Mouse (Mus musculus): ENCODE measurements around the gene Hist1h2be. TPM values are rescaled to one million over a fixed set of nuclear protein-coding genes. Genes with fewer than 3 reads are reported as not detected.
A peak's percentile ranks its signal among the peaks of the same experiment; 100 is the strongest.
"Not testable (repeated sequence)": the region's sequence is repeated elsewhere in the genome, so short reads cannot be mapped to it uniquely, and the experiment has no call there.

Hist1h2be gene
- polyA plus RNA-seq, 1 experiment from 2014 or later = 1.7 TPM

DNA sequence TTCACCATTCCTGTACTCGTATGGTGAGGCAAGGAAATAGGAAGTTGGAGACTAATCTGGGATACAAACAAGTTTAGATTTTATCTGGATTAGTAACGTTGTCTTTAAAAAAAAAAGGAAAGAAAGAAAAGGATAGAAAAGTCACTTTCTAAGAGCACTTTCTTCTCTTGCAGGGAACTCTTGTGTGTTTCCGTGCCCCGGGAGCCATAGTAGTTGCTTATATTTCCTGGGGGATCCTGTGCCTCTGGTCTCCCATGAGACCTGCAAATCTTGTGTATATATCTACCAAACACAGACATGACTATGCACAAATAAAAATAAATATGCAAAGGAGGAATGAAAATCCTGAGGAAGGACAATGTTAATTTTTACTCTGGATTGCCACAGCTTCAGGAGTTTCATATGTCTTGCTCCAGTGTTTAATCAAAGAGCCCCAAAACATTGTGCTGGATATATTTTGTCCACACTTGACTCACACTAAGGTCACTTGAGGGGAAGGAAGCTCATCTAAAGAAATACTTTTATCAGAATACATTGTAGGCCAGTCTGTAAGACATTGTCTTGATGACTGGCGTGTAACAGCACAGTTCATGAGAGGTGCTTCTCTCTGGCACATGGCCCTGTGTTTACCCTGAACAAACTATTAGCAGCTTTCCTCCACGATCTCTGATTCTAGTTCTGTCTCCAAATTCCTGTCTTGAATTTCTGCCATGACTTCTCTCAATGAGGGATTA is 43.9 kb downstream of the Hist1h2be start:
- no peaks in the 10 kb centered on the region for H3K27me3 ChIP-seq
- H3K4me3 ChIP-seq = peak overlapping the region; percentile 47
- peak overlapping the region; percentile 77 for H3K27ac ChIP-seq
- WGBS = 52% methylated on average over 6 of the region's 6 CpGs
- no peaks in the 10 kb centered on the region for H3K36me3 ChIP-seq
- peaks cover 37% of the 10 kb centered on the region for H3K4me1 ChIP-seq (replicated peaks)
- H3K9me3 ChIP-seq (replicated peaks) = no peaks in the 10 kb centered on the region
- H3K4me2 ChIP-seq = peak overlapping the region; percentile 73
- H3K9ac ChIP-seq = peak overlapping the region; percentile 61; the same call in 1 of the 2 replicates
- ATAC-seq (replicated peaks; ENCODE audit: insufficient number of reproducible peaks, insufficient read depth, low FRiP score, low read depth) = no peak

DNA sequence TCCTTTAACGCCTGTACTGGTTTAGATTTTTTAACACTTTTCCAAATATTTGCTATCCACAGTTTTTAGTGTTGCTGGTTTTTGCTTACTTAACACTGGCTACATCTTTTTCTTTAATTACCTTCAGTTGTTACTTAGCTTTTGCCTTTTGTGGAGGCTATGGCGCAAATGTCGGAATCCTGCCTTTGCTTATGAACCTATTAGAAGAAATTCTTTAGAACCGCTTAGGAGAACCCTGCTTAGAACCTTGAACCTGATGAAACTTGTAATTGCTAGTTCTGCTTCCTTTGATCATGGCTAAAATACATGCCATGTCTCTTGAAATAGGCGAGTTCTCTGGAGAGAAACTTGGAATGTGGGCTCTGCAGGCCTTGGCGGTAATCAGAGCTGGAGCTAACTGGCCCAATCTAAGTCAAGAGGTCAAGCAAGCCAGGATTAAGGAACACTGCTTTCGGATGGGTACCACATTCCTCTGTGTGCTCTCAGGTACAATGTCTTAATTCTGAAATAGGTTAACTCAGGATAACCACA is 44.5 kb downstream of the Hist1h2be start:
- Histone ChIP-seq H3K9ac (peak overlapping the region; percentile 61), H3K4me1 (replicated peaks) (peaks cover 38% of the 10 kb centered on the region), H3K9me3 (replicated peaks) (no peaks in the 10 kb centered on the region), H3K27me3 (no peaks in the 10 kb centered on the region), H3K36me3 (no peaks in the 10 kb centered on the region), H3K27ac (peak overlapping the region; percentile 77), H3K4me3 (peak overlapping the region; percentile 47), H3K4me2 (peak overlapping the region; percentile 73)
- 22% methylated on average over 7 of the region's 7 CpGs for WGBS
- ATAC-seq (replicated peaks; ENCODE audit: insufficient number of reproducible peaks, insufficient read depth, low FRiP score, low read depth) = no peak

DNA sequence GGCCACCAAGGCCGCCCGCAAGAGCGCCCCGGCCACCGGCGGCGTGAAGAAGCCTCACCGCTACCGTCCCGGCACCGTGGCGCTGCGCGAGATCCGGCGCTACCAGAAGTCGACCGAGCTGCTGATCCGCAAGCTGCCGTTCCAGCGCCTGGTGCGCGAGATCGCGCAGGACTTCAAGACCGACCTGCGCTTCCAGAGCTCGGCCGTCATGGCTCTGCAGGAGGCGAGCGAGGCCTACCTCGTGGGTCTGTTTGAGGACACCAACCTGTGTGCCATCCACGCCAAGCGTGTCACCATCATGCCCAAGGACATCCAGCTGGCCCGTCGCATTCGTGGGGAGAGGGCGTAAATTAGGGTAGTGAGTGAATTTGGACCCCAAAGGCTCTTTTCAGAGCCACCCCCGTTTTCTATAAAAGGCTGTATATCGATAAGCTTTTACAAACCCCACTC is 45.0 kb downstream of the Hist1h2be start:
- H3K9ac ChIP-seq = peak overlapping the region; percentile 61
- ATAC-seq (replicated peaks; ENCODE audit: insufficient number of reproducible peaks, insufficient read depth, low FRiP score, low read depth); H3K36me3 ChIP-seq; H3K9me3 ChIP-seq (replicated peaks); H3K27me3 ChIP-seq: not testable (repeated sequence)
- H3K27ac ChIP-seq = peak overlapping the region; percentile 77
- 2% methylated on average over 11 of the region's 40 CpGs for WGBS
- H3K4me2 ChIP-seq = peak overlapping the region; percentile 73
- peak overlapping the region; percentile 47 for H3K4me3 ChIP-seq
- peaks cover 35% of the 10 kb centered on the region for H3K4me1 ChIP-seq (replicated peaks)

DNA sequence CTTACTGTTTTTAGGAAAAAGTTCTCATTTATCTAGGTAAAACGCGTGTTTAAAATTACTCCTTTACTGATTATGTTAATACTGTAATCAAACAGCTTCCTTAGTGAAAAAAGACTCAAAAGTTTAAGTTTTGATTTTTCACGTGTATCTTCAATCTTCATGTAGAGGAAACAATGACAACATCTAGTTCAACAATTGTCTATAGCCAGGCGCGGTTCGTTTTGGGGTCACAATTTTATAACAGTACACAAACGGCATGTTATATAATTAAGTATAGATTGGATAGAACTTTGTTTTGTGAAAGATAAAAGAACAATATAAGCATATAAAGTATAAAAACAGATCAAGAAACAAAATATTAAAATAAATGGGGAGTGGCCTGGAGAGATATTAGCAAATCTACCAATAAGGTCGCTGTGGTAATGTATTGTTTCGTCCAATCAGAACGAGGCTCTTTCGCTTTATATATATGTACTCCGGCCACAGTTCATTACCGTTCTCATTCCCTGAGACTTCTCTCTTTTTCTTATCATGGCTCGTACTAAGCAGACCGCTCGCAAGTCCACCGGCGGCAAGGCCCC is 45.6 kb downstream of the Hist1h2be start, which contains the start of gene Hist1h3d:
TSS of gene Hist1h3d (plus strand) at position 493 of the 581 bp plus-strand sequence.
- no peaks in the 10 kb centered on the region for H3K9me3 ChIP-seq (replicated peaks)
- 1% methylated on average over 18 of the region's 18 CpGs for WGBS

DNA sequence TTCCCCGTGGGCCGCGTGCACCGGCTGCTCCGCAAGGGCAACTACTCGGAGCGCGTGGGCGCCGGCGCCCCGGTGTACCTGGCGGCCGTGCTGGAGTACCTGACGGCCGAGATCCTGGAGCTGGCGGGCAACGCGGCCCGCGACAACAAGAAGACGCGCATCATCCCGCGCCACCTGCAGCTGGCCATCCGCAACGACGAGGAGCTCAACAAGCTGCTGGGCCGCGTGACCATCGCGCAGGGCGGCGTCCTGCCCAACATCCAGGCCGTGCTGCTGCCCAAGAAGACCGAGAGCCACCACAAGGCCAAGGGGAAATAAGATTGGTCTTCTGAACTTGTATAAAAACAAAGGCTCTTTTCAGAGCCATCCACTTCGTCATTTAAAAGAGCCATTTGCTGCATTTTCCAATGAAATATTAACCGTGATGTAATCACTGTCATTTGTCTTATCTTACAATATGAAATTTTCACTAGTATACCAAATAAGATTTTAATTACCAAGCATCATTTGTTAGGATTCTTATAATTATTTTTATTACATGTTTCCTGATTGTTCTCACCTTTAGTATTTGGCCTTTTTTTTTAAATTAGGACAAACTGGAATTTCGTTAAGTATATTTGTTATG is 46.3 kb downstream of the Hist1h2be start:
- WGBS = 1% methylated on average over 14 of the region's 39 CpGs
- Histone ChIP-seq H3K4me3 (peak overlapping the region; percentile 54), H3K27ac (peak overlapping the region; percentile 97), H3K4me1 (replicated peaks) (peaks cover 38% of the 10 kb centered on the region), H3K4me2 (peak overlapping the region; percentile 73)
- not testable (repeated sequence) for H3K36me3 ChIP-seq; H3K9me3 ChIP-seq (replicated peaks); H3K9ac ChIP-seq; H3K27me3 ChIP-seq; ATAC-seq (replicated peaks; ENCODE audit: insufficient number of reproducible peaks, insufficient read depth, low FRiP score, low read depth)

More for the DNA sequence above, 45.6 kb downstream of the Hist1h2be start, which contains the start of gene Hist1h3d:
- H3K9ac ChIP-seq = peak within 1 kb of the TSS; percentile 61
- peak within 1 kb of the TSS; percentile 79 for H3K27ac ChIP-seq
- H3K36me3 ChIP-seq = no peaks in the 10 kb centered on the region
- ATAC-seq (replicated peaks; ENCODE audit: insufficient number of reproducible peaks, insufficient read depth, low FRiP score, low read depth) = peak; percentile 53; the same call in 1 of the 2 replicates
- H3K27me3 ChIP-seq = no peaks in the 10 kb centered on the region
- peak within 1 kb of the TSS; percentile 47 for H3K4me3 ChIP-seq
- peaks cover 33% of the 10 kb centered on the region for H3K4me1 ChIP-seq (replicated peaks)
- H3K4me2 ChIP-seq = peak within 1 kb of the TSS; percentile 73

DNA sequence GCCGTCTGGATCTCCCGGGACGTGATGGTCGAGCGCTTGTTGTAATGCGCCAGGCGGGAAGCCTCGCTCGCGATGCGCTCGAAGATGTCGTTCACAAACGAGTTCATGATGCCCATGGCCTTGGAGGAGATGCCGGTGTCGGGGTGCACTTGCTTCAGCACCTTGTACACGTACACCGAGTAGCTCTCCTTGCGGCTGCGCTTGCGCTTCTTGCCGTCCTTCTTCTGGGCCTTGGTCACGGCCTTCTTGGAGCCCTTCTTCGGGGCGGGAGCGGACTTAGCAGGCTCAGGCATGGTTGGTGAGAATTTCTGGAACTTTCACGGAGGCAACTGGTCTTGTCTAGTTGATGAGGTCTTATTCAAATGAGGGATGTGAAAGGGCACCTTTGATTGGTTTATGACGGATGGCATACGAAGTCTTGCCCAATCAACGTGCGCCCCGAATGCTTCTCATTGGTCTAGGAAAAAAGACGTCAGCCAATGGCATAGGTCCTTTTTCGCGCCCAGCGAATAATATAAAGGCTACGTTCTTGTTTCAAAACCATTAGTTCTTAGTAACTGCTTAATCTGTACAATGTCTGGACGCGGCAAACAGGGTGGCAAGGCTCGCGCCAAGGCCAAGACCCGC is 46.9 kb downstream of the Hist1h2be start, which contains the start of the genes Hist1h2bf and Hist1h2ad:
TSS of gene Hist1h2bf (minus strand) at position 299 of the 627 bp plus-strand sequence.
TSS of gene Hist1h2ad (plus strand) at position 484 of the 627 bp plus-strand sequence.
- peaks cover 39% of the 10 kb centered on the region for H3K4me1 ChIP-seq (replicated peaks)
- WGBS = under 1% methylated on average over 36 of the region's 42 CpGs
- peak within 1 kb of the TSS; percentile 58 for H3K9ac ChIP-seq
- peak within 1 kb of the TSS; percentile 73 for H3K4me2 ChIP-seq
- not testable (repeated sequence) for H3K36me3 ChIP-seq; H3K9me3 ChIP-seq (replicated peaks); H3K27me3 ChIP-seq
- peak within 1 kb of the TSS; percentile 54 for H3K4me3 ChIP-seq
- H3K27ac ChIP-seq = peak within 1 kb of the TSS; percentile 97
- peak; percentile 86 for ATAC-seq (replicated peaks; ENCODE audit: insufficient number of reproducible peaks, insufficient read depth, low FRiP score, low read depth)

DNA sequence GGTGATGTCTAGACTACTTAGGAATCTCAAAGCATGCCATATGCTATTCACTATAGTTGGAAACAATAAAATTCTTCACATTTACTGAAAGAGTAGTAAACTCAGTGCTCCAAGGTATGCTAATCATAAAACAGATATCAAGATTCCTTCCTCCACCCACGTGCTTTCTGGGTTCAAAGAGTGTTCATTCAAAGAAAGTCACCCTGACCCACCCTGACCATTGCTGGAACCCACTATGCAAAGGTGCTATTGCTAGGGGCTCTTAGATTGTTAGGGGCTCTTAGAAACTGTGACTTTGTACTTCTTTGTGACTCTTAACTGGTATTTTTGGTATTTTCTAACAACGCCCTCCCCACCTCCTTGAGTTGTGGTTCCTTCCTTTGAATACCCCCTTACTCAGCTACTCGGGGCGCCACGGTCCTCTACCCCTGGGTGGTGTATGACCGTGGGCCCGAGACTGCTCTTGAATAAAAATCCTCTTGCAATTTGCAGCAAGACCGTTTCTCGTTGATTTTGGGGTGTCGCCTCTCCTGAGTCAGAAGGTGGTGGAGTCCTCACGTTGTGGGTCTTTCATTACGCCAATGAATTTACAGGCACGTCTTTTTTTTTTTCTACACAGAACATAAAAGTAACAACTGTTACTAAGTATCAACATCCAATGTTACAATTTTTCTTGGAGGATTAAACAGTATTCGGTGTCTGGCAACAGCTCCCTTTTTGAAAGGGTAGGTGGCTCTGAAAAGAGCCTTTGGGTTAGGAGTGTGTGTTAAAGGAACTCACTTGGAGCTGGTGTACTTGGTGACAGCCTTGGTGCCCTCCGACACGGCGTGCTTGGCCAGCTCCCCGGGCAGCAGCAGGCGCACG is 47.7 kb downstream of the Hist1h2be start:
- Histone ChIP-seq H3K4me2 (peak overlapping the region; percentile 73), H3K4me1 (replicated peaks) (peaks cover 39% of the 10 kb centered on the region), H3K9ac (peak overlapping the region; percentile 58), H3K27ac (peak overlapping the region; percentile 97), H3K4me3 (peak overlapping the region; percentile 54)
- ATAC-seq (replicated peaks; ENCODE audit: insufficient number of reproducible peaks, insufficient read depth, low FRiP score, low read depth); H3K36me3 ChIP-seq; H3K9me3 ChIP-seq (replicated peaks); H3K27me3 ChIP-seq: not testable (repeated sequence)
- WGBS = 13% methylated on average over 20 of the region's 20 CpGs

DNA sequence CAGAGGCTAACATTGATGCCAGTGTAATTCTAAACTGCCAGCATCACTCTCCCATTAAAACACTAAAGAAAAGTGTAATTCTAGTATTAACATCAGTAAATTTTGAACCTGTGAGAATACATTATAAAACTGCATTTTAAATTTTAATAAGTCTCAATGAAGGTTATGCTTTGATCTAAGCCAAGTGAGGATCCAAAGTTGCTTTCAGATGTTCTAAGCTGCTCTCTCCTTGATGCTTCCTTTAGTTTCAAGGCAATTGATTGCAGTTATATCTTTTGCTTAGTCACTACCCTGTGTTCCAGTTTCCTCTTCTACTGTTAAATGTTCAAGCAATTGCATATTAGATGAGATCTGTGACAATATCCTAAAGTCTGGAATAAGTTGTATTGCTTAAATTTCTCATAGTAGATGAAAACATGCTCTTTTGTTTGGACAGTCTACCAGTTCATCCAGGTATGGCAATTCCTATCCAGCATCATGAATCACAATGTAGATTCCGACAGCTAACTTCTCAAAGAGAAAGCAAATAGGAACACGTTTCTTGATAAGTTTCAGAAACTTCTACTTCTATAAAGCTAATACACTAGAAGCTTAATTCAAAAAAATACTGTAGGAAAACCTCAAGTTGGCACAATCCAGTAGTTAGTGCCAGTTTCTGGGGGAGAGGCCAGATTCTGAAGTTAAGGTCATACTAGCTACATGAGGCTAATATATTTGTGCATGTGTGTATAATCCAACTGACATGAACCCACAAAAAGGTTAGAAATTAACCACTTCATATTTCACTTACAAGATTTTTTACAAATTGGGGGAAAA is 48.5 kb downstream of the Hist1h2be start:
- Histone ChIP-seq H3K4me1 (replicated peaks) (peaks cover 39% of the 10 kb centered on the region), H3K4me3 (peak overlapping the region; percentile 54), H3K9me3 (replicated peaks) (no peaks in the 10 kb centered on the region), H3K36me3 (no peaks in the 10 kb centered on the region), H3K27ac (peak overlapping the region; percentile 97), H3K27me3 (no peaks in the 10 kb centered on the region), H3K4me2 (peak overlapping the region; percentile 73), H3K9ac (peak overlapping the region; percentile 58)
- ATAC-seq (replicated peaks; ENCODE audit: insufficient number of reproducible peaks, insufficient read depth, low FRiP score, low read depth) = no peak
- 41% methylated on average over 2 of the region's 2 CpGs for WGBS

DNA sequence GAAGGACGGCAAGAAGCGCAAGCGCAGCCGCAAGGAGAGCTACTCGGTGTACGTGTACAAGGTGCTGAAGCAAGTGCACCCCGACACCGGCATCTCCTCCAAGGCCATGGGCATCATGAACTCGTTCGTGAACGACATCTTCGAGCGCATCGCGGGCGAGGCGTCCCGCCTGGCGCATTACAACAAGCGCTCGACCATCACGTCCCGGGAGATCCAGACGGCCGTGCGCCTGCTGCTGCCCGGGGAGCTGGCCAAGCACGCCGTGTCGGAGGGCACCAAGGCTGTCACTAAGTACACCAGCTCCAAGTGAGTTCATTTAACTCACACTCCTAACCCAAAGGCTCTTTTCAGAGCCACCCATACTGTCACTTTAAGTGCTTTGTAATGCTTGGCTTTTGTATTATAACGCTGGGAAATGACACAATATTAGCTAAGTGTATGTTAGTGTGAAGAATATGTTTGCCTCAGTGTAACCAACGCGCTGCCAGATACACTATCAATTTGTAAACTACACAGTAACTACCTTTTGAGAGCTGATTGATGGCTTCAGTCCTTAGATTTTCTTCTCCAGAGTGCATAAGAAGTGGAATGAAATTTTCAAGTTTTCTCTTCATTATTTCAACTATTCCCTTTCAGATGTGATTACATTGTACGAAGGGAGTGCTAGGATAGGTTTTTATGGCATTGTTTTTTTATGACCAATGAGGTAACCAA is 49.3 kb downstream of the Hist1h2be start:
- not testable (repeated sequence) for H3K36me3 ChIP-seq; ATAC-seq (replicated peaks; ENCODE audit: insufficient number of reproducible peaks, insufficient read depth, low FRiP score, low read depth); H3K9me3 ChIP-seq (replicated peaks); H3K27me3 ChIP-seq
- Histone ChIP-seq H3K4me1 (replicated peaks) (peaks cover 34% of the 10 kb centered on the region), H3K4me2 (peak overlapping the region; percentile 73), H3K27ac (peak overlapping the region; percentile 97), H3K4me3 (peak overlapping the region; percentile 54), H3K9ac (peak overlapping the region; percentile 58)
- under 1% methylated on average over 17 of the region's 34 CpGs for WGBS
